Mouse (Mus musculus): ENCODE measurements around the gene Olfr801. TPM values are rescaled to one million over a fixed set of nuclear protein-coding genes. Genes with fewer than 3 reads are reported as not detected.
A peak's percentile ranks its signal among the peaks of the same experiment; 100 is the strongest.

Olfr801 gene
- not detected in 2 replicates for polyA plus RNA-seq (2016; fragmentation: Nextera tagmentation; extraction: Ambion mirVana)

DNA sequence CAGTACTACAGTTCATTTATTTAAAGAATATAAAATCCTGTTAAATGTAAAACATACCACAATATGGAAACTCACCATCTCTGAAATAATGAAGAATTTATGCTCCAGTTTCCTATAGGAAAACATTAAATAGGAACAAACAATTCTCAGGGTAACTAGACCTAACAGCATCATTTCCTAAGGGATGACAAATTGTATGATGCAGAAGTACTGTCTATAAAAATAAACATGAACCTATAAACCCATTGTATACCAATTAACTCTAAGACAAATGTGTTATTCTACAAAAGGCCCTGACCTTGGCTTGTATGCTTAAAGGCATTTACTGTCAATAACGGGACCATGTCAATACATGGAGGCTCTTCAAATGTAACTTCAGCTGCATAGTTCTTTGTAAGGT is at the start of gene Olfr801:
TSS of gene Olfr801 (minus strand) at position 101 of the 400 bp plus-strand sequence.
- no peak within 1 kb of the TSS for H3K4me2 ChIP-seq
- no peaks in the 10 kb centered on the region for H3K9me3 ChIP-seq
- H3K27me3 ChIP-seq, result no peaks in the 10 kb centered on the region

DNA sequence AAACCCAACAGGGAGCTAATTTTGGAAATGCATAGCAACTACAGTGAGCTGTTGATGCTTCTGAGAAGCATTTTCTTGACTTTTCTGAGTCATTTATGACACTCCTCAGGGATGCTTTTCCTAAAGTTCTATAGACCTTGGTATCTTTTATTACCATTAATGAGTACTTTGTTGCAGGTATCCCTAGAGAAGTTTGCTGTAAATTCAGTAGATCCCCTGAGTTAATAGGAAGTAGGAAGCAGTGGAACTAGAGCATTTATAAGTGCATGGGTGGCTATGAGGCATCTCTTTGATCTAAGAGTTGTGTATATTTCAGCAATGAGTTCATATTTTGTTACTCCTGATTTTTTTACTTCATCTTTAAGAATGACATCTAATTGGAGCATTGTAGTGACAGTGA is 29.2 kb upstream of the Olfr801 start, which contains the start of gene Olfr804:
TSS of gene Olfr804 (plus strand) at position 301 of the 400 bp plus-strand sequence.
- Histone ChIP-seq H3K9ac (no peak within 1 kb of the TSS), H3K4me1 (no peaks in the 10 kb centered on the region), H3K36me3 (replicated peaks) (no peaks in the 10 kb centered on the region), H3K4me2 (no peak within 1 kb of the TSS), H3K9me3 (no peaks in the 10 kb centered on the region), H3K27me3 (no peaks in the 10 kb centered on the region), H3K4me3 (replicated peaks) (no peak within 1 kb of the TSS), H3K27ac (no peak within 1 kb of the TSS)
- no peak for ATAC-seq (ENCODE audit: low FRiP score)

More for the DNA sequence above, at the start of gene Olfr801:
- WGBS, result 74% methylated on average over 1 of the region's 1 CpGs
- Histone ChIP-seq H3K4me1 (no peaks in the 10 kb centered on the region), H3K36me3 (replicated peaks) (no peaks in the 10 kb centered on the region), H3K27ac (no peak within 1 kb of the TSS), H3K9ac (no peak within 1 kb of the TSS), H3K4me3 (replicated peaks) (no peak within 1 kb of the TSS)
- no peak for ATAC-seq (ENCODE audit: low FRiP score)

DNA sequence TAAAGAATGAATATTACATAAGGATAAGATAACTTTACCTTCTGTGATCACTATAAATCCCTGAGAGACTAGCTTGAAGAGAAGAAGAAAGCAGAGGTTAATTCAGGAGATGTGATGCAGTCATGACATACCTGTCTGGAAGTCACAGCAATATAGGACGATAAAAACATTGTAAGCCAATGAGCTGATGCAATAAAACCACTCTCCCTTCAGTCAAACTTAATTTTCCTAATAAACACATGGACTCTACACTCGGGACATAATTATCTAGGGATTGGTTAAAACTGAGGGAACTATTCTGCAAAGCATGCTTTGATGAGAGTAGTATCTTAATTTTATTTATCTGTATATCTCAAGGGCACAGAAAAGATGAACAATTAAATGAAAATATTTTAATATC is 20.5 kb upstream of the Olfr801 start, which contains the start of gene Olfr803:
TSS of gene Olfr803 (minus strand) at position 101 of the 400 bp plus-strand sequence.
- Histone ChIP-seq H3K36me3 (replicated peaks) (no peaks in the 10 kb centered on the region), H3K4me3 (replicated peaks) (no peak within 1 kb of the TSS), H3K9ac (no peak within 1 kb of the TSS), H3K27me3 (no peaks in the 10 kb centered on the region), H3K4me1 (no peaks in the 10 kb centered on the region), H3K27ac (no peak within 1 kb of the TSS), H3K9me3 (no peaks in the 10 kb centered on the region), H3K4me2 (no peak within 1 kb of the TSS)
- ATAC-seq (ENCODE audit: low FRiP score), result no peak
- WGBS, result 89% methylated on average over 2 of the region's 2 CpGs

DNA sequence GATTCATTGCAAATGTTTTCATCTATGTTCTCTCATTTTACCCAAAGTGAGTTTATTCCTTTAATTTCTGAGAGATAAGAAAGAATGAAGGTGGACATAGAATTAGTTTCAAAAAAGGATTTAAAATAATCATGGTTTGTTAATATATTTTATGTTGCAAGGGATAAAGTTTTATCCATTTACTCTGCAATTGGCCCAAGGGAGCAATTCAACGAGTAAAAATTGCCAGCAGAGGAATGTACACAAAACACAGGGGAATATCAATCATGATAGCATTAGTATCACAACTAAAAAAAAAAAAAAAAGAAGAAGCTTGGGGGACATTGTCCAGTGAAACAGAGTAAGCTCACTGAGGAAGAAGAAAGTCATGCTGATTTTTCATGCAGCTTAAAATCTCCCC is 14.4 kb upstream of the Olfr801 start, which contains the start of gene Olfr802:
TSS of gene Olfr802 (minus strand) at position 101 of the 400 bp plus-strand sequence.
- H3K4me1 ChIP-seq, result no peaks in the 10 kb centered on the region
- no peak within 1 kb of the TSS for H3K9ac ChIP-seq
- no peak within 1 kb of the TSS for H3K27ac ChIP-seq
- no peak for ATAC-seq (ENCODE audit: low FRiP score)
- no peak within 1 kb of the TSS for H3K4me3 ChIP-seq (replicated peaks)
- no peak within 1 kb of the TSS for H3K4me2 ChIP-seq
- WGBS, result 69% methylated on average over 1 of the region's 1 CpGs
- no peaks in the 10 kb centered on the region for H3K36me3 ChIP-seq (replicated peaks)
- H3K9me3 ChIP-seq, result no peaks in the 10 kb centered on the region
- H3K27me3 ChIP-seq, result no peaks in the 10 kb centered on the region

DNA sequence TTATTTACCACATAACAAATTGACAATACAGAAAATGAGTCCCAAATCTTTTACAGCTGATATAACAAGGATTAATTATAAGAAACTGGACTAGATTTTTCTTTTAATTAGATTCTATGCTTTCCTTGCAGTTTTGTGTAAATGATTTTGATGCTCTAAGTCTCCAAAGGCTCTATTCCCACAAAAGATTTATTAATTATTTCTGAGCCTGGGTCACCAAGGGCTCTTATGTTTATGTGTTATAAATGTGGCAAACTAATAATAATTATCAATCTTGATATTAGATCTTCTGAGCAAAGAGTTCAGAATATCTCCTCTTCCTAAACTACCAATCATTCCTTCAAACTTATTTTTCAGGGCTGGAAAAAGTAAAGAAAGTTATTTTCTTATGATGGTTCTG is 16.3 kb downstream of the Olfr801 start, which contains the start of gene Olfr800:
TSS of gene Olfr800 (plus strand) at position 301 of the 400 bp plus-strand sequence.
- ATAC-seq (ENCODE audit: low FRiP score), result no peak
- no peaks in the 10 kb centered on the region for H3K9me3 ChIP-seq
- no peak within 1 kb of the TSS for H3K4me2 ChIP-seq
- no peaks in the 10 kb centered on the region for H3K27me3 ChIP-seq
- no peaks in the 10 kb centered on the region for H3K4me1 ChIP-seq
- no peak within 1 kb of the TSS for H3K27ac ChIP-seq
- no peak within 1 kb of the TSS for H3K4me3 ChIP-seq (replicated peaks)
- H3K9ac ChIP-seq, result no peak within 1 kb of the TSS
- no peaks in the 10 kb centered on the region for H3K36me3 ChIP-seq (replicated peaks)

DNA sequence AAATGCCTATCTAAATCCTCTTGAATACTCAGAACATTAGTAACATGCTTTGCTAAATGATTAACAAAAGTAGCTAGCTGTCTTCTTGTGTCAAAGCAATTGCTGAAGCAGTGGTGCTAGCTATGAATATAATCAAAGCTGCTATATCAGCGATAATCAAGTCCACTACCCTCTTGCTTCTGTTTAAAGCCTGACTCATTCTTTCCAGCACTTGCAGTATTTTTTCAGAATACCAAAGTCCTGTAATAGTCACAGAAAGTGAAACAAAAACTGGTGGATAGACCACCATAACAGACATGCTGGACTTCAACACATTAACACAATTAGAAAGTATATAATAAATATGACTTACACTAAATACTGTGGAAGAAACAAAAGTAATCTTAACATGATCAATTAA is 21.9 kb downstream of the Olfr801 start:
- no peaks in the 10 kb centered on the region for H3K27me3 ChIP-seq
- H3K36me3 ChIP-seq (replicated peaks), result no peaks in the 10 kb centered on the region
- H3K27ac ChIP-seq, result no peak overlapping the region
- ATAC-seq (ENCODE audit: low FRiP score), result no peak
- H3K9me3 ChIP-seq, result no peaks in the 10 kb centered on the region
- no peak overlapping the region for H3K9ac ChIP-seq
- 86% methylated on average over 1 of the region's 1 CpGs for WGBS
- H3K4me2 ChIP-seq, result no peak overlapping the region
- no peak overlapping the region for H3K4me3 ChIP-seq (replicated peaks)
- H3K4me1 ChIP-seq, result no peaks in the 10 kb centered on the region

DNA sequence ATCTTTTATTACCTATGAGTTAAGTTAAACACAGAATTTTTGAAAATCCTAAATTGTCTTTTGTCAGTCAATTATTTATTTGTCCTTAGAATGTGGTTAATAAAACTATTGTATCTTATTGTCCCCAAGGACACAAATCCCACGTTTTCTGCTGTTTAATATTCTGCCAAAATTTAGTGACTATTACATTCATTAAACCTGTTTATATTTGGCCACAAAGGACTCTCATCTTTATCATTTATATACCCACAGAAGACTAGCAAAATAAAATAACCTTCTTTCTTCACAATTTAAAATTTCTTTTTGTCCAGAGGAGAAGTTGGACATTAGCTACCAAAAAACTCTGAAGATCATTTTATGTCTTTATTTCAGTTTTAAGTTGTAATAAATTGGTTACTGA is 36.5 kb downstream of the Olfr801 start, which contains the start of gene Olfr799:
TSS of gene Olfr799 (plus strand) at position 301 of the 400 bp plus-strand sequence.
- WGBS, result 51% methylated on average over 1 of the region's 1 CpGs
- ATAC-seq (ENCODE audit: low FRiP score), result no peak

DNA sequence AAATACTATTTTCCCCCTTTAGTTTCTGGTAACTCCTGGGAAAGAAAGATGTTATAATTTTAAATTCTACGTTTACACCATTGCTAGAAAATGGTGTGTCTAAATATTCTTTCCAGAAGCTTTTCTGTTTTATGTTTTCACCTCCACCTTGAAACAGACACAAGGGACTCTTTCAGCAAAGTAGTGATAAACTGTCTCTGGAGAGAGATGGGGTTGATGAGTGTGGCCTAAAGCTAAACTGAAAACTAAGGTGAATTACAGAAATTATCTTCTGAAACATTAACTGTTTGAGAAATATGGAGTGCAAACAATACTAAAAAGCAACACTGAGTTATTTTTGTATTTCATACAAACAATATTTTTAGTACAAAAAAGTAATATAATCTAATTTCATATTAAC is 45.8 kb downstream of the Olfr801 start, which contains the start of gene Olfr798:
TSS of gene Olfr798 (minus strand) at position 101 of the 400 bp plus-strand sequence.
- H3K27me3 ChIP-seq, result no peaks in the 10 kb centered on the region
- no peaks in the 10 kb centered on the region for H3K4me1 ChIP-seq
- H3K9ac ChIP-seq, result no peak within 1 kb of the TSS
- H3K4me2 ChIP-seq, result no peak within 1 kb of the TSS
- no peak for ATAC-seq (ENCODE audit: low FRiP score)
- H3K9me3 ChIP-seq, result no peaks in the 10 kb centered on the region
- 81% methylated on average over 1 of the region's 1 CpGs for WGBS
- H3K36me3 ChIP-seq (replicated peaks), result no peaks in the 10 kb centered on the region
- H3K4me3 ChIP-seq (replicated peaks), result no peak within 1 kb of the TSS
- H3K27ac ChIP-seq, result no peak within 1 kb of the TSS

More for the DNA sequence above, 36.5 kb downstream of the Olfr801 start, which contains the start of gene Olfr799:
- no peaks in the 10 kb centered on the region for H3K9me3 ChIP-seq
- no peaks in the 10 kb centered on the region for H3K27me3 ChIP-seq
- no peak within 1 kb of the TSS for H3K9ac ChIP-seq
- no peaks in the 10 kb centered on the region for H3K4me1 ChIP-seq
- no peak within 1 kb of the TSS for H3K4me2 ChIP-seq
- H3K36me3 ChIP-seq (replicated peaks), result no peaks in the 10 kb centered on the region
- H3K27ac ChIP-seq, result no peak within 1 kb of the TSS
- H3K4me3 ChIP-seq (replicated peaks), result no peak within 1 kb of the TSS

DNA sequence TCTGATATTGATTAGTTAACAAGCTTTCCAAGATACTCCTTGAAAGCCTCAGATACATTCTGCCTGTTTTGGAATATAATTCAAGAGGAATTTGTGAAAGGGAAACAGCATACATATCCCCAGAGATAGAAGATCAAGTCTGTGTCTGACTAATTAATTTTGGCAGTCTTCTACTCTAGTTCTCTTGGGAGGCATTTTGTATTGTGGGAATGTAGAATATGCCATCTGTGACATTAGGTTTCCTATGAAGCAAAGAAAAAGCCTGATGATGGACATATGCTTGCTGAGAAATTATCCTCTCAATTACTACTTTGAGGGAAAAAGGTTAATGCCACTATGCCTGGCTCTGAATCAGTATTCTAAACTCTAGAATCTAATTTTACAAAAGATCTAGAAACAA is 50.4 kb downstream of the Olfr801 start:
- Histone ChIP-seq H3K4me1 (no peaks in the 10 kb centered on the region), H3K4me2 (no peak overlapping the region), H3K9me3 (no peaks in the 10 kb centered on the region), H3K27ac (no peak overlapping the region), H3K27me3 (no peaks in the 10 kb centered on the region), H3K36me3 (replicated peaks) (no peaks in the 10 kb centered on the region), H3K9ac (no peak overlapping the region), H3K4me3 (replicated peaks) (no peak overlapping the region)
- no peak for ATAC-seq (ENCODE audit: low FRiP score)

DNA sequence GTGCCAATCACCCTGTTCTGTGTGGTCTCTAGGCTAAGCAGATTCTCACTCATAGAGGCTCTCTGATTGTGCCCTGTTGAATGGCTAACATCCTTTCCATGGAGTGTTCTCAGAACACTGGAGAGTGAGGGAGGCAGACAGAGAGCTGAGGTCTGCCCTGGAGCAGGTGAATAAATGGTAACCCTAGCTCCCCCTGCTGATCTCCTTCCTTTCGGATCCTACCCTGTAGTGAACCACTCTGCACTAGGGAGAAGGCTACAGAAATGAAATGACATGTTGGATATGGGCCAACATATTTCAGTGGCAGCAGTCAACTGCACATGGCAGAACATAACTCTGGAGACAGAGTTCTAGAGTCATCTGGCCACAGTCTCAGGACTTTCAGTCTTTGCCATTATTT is 51.9 kb downstream of the Olfr801 start:
- no peak overlapping the region for H3K4me3 ChIP-seq (replicated peaks)
- no peaks in the 10 kb centered on the region for H3K36me3 ChIP-seq (replicated peaks)
- H3K27me3 ChIP-seq, result no peaks in the 10 kb centered on the region
- ATAC-seq (ENCODE audit: low FRiP score), result 0 out of 2 replicates have a peak, but pooled peaks have one; percentile 20
- H3K4me1 ChIP-seq, result no peaks in the 10 kb centered on the region
- no peaks in the 10 kb centered on the region for H3K9me3 ChIP-seq
- H3K4me2 ChIP-seq, result no peak overlapping the region
- no peak overlapping the region for H3K9ac ChIP-seq
- H3K27ac ChIP-seq, result no peak overlapping the region
- WGBS, result 16% methylated on average over 1 of the region's 1 CpGs

Other genes starting within 250 kb of the Olfr801 start
- not detected in 2 replicates for gene Olfr786, start 246.6 kb downstream of the Olfr801 start, polyA plus RNA-seq (2016; fragmentation: Nextera tagmentation; extraction: Ambion mirVana)
- gene Olfr787, start 212.0 kb downstream of the Olfr801 start, polyA plus RNA-seq (2016; fragmentation: Nextera tagmentation; extraction: Ambion mirVana), result not detected in 2 replicates
- not detected in 2 replicates for gene Olfr788, start 202.9 kb downstream of the Olfr801 start, polyA plus RNA-seq (2016; fragmentation: Nextera tagmentation; extraction: Ambion mirVana)
- not detected in 2 replicates for gene Olfr789, start 189.1 kb downstream of the Olfr801 start, polyA plus RNA-seq (2016; fragmentation: Nextera tagmentation; extraction: Ambion mirVana)
- gene Olfr790, start 175.4 kb downstream of the Olfr801 start, polyA plus RNA-seq (2016; fragmentation: Nextera tagmentation; extraction: Ambion mirVana), result not detected in 2 replicates
- not detected in 2 replicates for gene Olfr791, start 152.1 kb downstream of the Olfr801 start, polyA plus RNA-seq (2016; fragmentation: Nextera tagmentation; extraction: Ambion mirVana)
- gene Olfr792, start 134.7 kb downstream of the Olfr801 start, polyA plus RNA-seq (2016; fragmentation: Nextera tagmentation; extraction: Ambion mirVana), result not detected in 2 replicates
- not detected in 2 replicates for gene Olfr794, start 106.2 kb downstream of the Olfr801 start, polyA plus RNA-seq (2016; fragmentation: Nextera tagmentation; extraction: Ambion mirVana)
- not detected in 2 replicates for gene Olfr796, start 61.3 kb downstream of the Olfr801 start, polyA plus RNA-seq (2016; fragmentation: Nextera tagmentation; extraction: Ambion mirVana)
- not detected in 2 replicates for gene Olfr798, start 45.9 kb downstream of the Olfr801 start, polyA plus RNA-seq (2016; fragmentation: Nextera tagmentation; extraction: Ambion mirVana)
- gene Olfr799, start 36.4 kb downstream of the Olfr801 start, polyA plus RNA-seq (2016; fragmentation: Nextera tagmentation; extraction: Ambion mirVana), result not detected in 2 replicates
- gene Olfr800, start 16.2 kb downstream of the Olfr801 start, polyA plus RNA-seq (2016; fragmentation: Nextera tagmentation; extraction: Ambion mirVana), result not detected in 2 replicates
- gene Olfr802, start 14.3 kb upstream of the Olfr801 start, polyA plus RNA-seq (2016; fragmentation: Nextera tagmentation; extraction: Ambion mirVana), result 0.04 TPM in 1 of 2 replicates, not detected in the other
- gene Olfr803, start 20.4 kb upstream of the Olfr801 start, polyA plus RNA-seq (2016; fragmentation: Nextera tagmentation; extraction: Ambion mirVana), result not detected in 2 replicates
- gene Olfr804, start 29.3 kb upstream of the Olfr801 start, polyA plus RNA-seq (2016; fragmentation: Nextera tagmentation; extraction: Ambion mirVana), result not detected in 2 replicates
- not detected in 2 replicates for gene Olfr805, start 55.5 kb upstream of the Olfr801 start, polyA plus RNA-seq (2016; fragmentation: Nextera tagmentation; extraction: Ambion mirVana)
- not detected in 2 replicates for gene Olfr806, start 68.1 kb upstream of the Olfr801 start, polyA plus RNA-seq (2016; fragmentation: Nextera tagmentation; extraction: Ambion mirVana)
- not detected in 2 replicates for gene Olfr807, start 83.9 kb upstream of the Olfr801 start, polyA plus RNA-seq (2016; fragmentation: Nextera tagmentation; extraction: Ambion mirVana)
- 0.06 TPM in 1 of 2 replicates, not detected in the other for gene Olfr808, start 91.6 kb upstream of the Olfr801 start, polyA plus RNA-seq (2016; fragmentation: Nextera tagmentation; extraction: Ambion mirVana)
- not detected in 2 replicates for gene Olfr809, start 100.8 kb upstream of the Olfr801 start, polyA plus RNA-seq (2016; fragmentation: Nextera tagmentation; extraction: Ambion mirVana)
- not detected in 2 replicates for gene Olfr810, start 121.1 kb upstream of the Olfr801 start, polyA plus RNA-seq (2016; fragmentation: Nextera tagmentation; extraction: Ambion mirVana)
- not detected in 2 replicates for gene Olfr811, start 130.5 kb upstream of the Olfr801 start, polyA plus RNA-seq (2016; fragmentation: Nextera tagmentation; extraction: Ambion mirVana)
- not detected in 2 replicates for gene Olfr812, start 172.2 kb upstream of the Olfr801 start, polyA plus RNA-seq (2016; fragmentation: Nextera tagmentation; extraction: Ambion mirVana)
- not detected in 2 replicates for gene Olfr813, start 181.5 kb upstream of the Olfr801 start, polyA plus RNA-seq (2016; fragmentation: Nextera tagmentation; extraction: Ambion mirVana)
- not detected in 2 replicates for gene Olfr814, start 206.0 kb upstream of the Olfr801 start, polyA plus RNA-seq (2016; fragmentation: Nextera tagmentation; extraction: Ambion mirVana)
- gene Olfr815, start 232.0 kb upstream of the Olfr801 start, polyA plus RNA-seq (2016; fragmentation: Nextera tagmentation; extraction: Ambion mirVana), result not detected in 2 replicates
- gene Olfr816, start 241.7 kb upstream of the Olfr801 start, polyA plus RNA-seq (2016; fragmentation: Nextera tagmentation; extraction: Ambion mirVana), result not detected in 2 replicates